Mouse (Mus musculus) CD4-positive helper T cell, adult 2 months (primary cell): ENCODE measurements around the gene Fscn3.

Experiments
- DNase-seq: peaks from one replicate; pipeline ENCODE4 v3.0.0-alpha.2; 2012; ENCODE audit warnings: low read depth, missing footprints, low spot score

The Fscn3 gene

DNA sequence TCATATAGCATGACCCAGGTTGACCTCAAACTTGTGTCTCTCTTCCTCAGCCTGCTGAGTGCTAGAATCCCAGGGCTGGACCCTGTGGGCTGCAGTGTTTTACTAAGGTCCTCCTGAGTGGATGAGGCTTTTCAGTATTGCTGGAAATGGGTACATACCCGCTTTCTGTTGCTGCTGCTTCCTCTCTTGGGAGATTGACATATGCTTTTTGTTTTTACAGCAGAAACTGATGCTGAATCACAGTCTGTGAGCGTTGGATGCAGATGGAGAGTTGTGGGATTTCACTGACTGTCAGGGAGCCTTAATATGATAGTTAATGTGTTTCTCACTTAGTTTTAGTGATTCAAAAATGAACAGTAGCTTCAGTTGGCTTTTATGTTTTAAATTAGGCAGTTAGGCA lies 58.9 kb downstream of the Fscn3 start:
- DNase-seq, result peak; percentile 13

DNA sequence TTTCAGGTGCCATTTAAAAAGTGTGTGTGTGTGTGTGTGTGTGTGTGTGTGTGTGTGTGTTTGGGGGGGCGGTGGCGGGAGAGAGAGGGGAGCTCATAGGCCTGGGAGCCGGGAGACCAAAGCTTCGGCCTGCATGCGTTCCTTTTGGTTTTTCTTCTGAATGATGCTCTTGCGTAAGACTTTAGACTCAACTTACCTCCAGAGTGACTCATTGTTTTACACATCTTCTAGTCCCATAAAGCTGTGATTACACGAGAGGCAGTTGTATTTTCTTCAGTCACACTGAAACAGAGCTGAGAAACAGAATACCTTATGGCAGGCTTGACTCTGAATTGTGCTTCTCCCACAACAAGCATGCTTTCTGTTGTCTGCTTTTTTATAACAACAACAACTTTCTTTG lies 59.3 kb downstream of the Fscn3 start:
- peak; percentile 52 for DNase-seq
